In genomic region chr4:128442791-128443190, GRCm38 (mm10) we compare ENCODE assay signal across 21 mouse cellular contexts.
"Had no signal": no experiment of that assay in that cellular context is flagged by ENCODE, and none has a peak within 500 bp of the region (broad histone marks: within the 10 kb centered on the region; RNA-seq: fewer than 3 reads in every experiment).

No protein-coding gene starts in this region.

- H3K27ac ChIP-seq: kidney, embryonic 15.5 days; limb, embryonic 12.5 days; limb, embryonic 15.5 days; liver, embryonic 14.5 days; macrophage; midbrain, embryonic 12.5 days; stomach, embryonic 15.5 days had no signal

- H3K4me1 ChIP-seq: kidney, embryonic 15.5 days; limb, embryonic 12.5 days; limb, embryonic 15.5 days; stomach, embryonic 15.5 days had no signal

- ATAC-seq: liver, postnatal 0 days; lung, postnatal 0 days; midbrain, embryonic 16.5 days had no signal

- H3K36me3 ChIP-seq: kidney, embryonic 15.5 days; limb, embryonic 12.5 days; limb, embryonic 15.5 days; midbrain, embryonic 12.5 days; stomach, embryonic 15.5 days had no signal

- H3K4me3 ChIP-seq: kidney, embryonic 15.5 days; limb, embryonic 12.5 days; limb, embryonic 15.5 days; midbrain, embryonic 12.5 days; stomach, embryonic 15.5 days had no signal

- H3K4me2 ChIP-seq: kidney, embryonic 15.5 days; limb, embryonic 12.5 days; limb, embryonic 15.5 days; liver, embryonic 11.5 days; lung, embryonic 14.5 days; midbrain, embryonic 12.5 days; stomach, embryonic 15.5 days had no signal

- H3K9me3 ChIP-seq: kidney, embryonic 15.5 days; limb, embryonic 12.5 days; limb, embryonic 15.5 days; midbrain, embryonic 12.5 days; stomach, embryonic 15.5 days had no signal

- H3K9ac ChIP-seq: kidney, embryonic 15.5 days; limb, embryonic 12.5 days; limb, embryonic 15.5 days; liver, embryonic 14.5 days; liver, postnatal 0 days; lung, embryonic 14.5 days; midbrain, embryonic 12.5 days; stomach, embryonic 15.5 days had no signal

- DNase-seq: kidney, adult 11 months; kidney, adult 8-10 months; kidney, postnatal 10 days; kidney, postnatal 36 days; layer of hippocampus, postnatal 36 days; left cerebral cortex, postnatal 4 days; liver, postnatal 0 days; lung, embryonic 14.5 days; right cerebral cortex, postnatal 14 days; spleen, adult 18-20 months; thymus, postnatal 25 days had no signal

- H3K27me3 ChIP-seq: kidney, embryonic 15.5 days; limb, embryonic 12.5 days; midbrain, embryonic 12.5 days had no signal
